Mouse (Mus musculus) lung, postnatal 0 days (tissue): ENCODE measurements around the gene Jak2. TPM values are rescaled to one million over a fixed set of nuclear protein-coding genes. Genes with fewer than 3 reads are reported as not detected.

Experiments
- ATAC-seq: fragments of 200-750 bp; cut with Nextera tagmentation; 2 replicates; pipeline ENCODE4 v1.8.0; 2017; ENCODE audit warnings: moderate library complexity
- DNase-seq: peaks from one replicate; pipeline ENCODE4 v3.0.0-alpha.2; 2016; ENCODE audit warnings: low spot score
- H3K27ac ChIP-seq: fragments of 300-500 bp; sonication (generic); 2 replicates; pipeline ENCODE4 v1.5.1; 2014; ENCODE audit warnings: antibody characterized with exemption, mild to moderate bottlenecking, low read length, mixed read lengths
- H3K27me3 ChIP-seq: fragments of 300-500 bp; sonication (generic); replicated peaks from 2 replicates; pipeline ENCODE4 v1.6.1; 2014; ENCODE audit warnings: low read length, mixed read lengths; ENCODE audit not compliant: insufficient read depth
- H3K36me3 ChIP-seq: fragments of 300-500 bp; sonication (generic); 2 replicates; pipeline ENCODE4 v1.6.1; 2014; ENCODE audit warnings: low read length, mixed read lengths; ENCODE audit not compliant: insufficient read depth
- H3K4me1 ChIP-seq: fragments of 300-500 bp; sonication (generic); 2 replicates; pipeline ENCODE4 v1.6.1; 2014; ENCODE audit warnings: antibody characterized with exemption, low read depth, low read length, mixed read lengths; ENCODE audit not compliant: insufficient read depth
- H3K4me2 ChIP-seq: fragments of 300-500 bp; sonication (generic); replicated peaks from 2 replicates; pipeline ENCODE4 v1.6.1; 2014; ENCODE audit warnings: low read depth, mild to moderate bottlenecking, low read length, moderate library complexity, mixed read lengths
- H3K4me3 ChIP-seq: fragments of 300-500 bp; sonication (generic); 2 replicates; pipeline ENCODE4 v1.5.1; 2014; ENCODE audit warnings: low read depth, low read length
- H3K9ac ChIP-seq: fragments of 300-500 bp; sonication (generic); replicated peaks from 2 replicates; pipeline ENCODE4 v1.6.1; 2014; ENCODE audit warnings: low read depth, mild to moderate bottlenecking
- H3K9me3 ChIP-seq: fragments of 300-500 bp; sonication (generic); 2 replicates; pipeline ENCODE4 v1.6.1; 2016; ENCODE audit warnings: low read length, mixed read lengths
- CTCF ChIP-seq: IDR thresholded peaks from 2 replicates; pipeline ENCODE4 v1.5.1; 2016; ENCODE audit warnings: antibody characterized with exemption, mild to moderate bottlenecking
- EP300 ChIP-seq: IDR thresholded peaks from 2 replicates; pipeline ENCODE4 v1.6.1; 2016; ENCODE audit warnings: antibody characterized with exemption, mild to moderate bottlenecking, control low read depth
- WGBS: fragments of 180-500 bp; shearing (Covaris S2); extraction: QIAGEN DNeasy Blood & Tissue Kit; methylation state at CpG from one replicate; pipeline ENCODE4 v1.1.7; 2014; 5-methylcytosine and 5-hydroxymethylcytosine counted together
- polyA plus RNA-seq: library from polyadenylated mRNA; unstranded; fragments of >200 nt; fragmentation: Nextera tagmentation; extraction: Ambion mirVana; gene quantifications from 2 replicates; pipeline ENCODE4 v1.2.1, GENCODE M21; 2015

The Jak2 gene
- polyA plus RNA-seq, 1 experiment from 2014 or later, result 9.6 TPM

- Histone ChIP-seq H3K4me3 (no peak overlapping the region), H3K4me1 (peaks cover 3% of the 10 kb centered on the region; the same call in 1 of the 2 replicates), H3K9ac (no peak overlapping the region), H3K27ac (no peak overlapping the region), H3K36me3 (no peaks in the 10 kb centered on the region), H3K4me2 (no peak overlapping the region), H3K27me3 (no peaks in the 10 kb centered on the region), H3K9me3 (no peaks in the 10 kb centered on the region)
- DNase-seq (peak; percentile 32), ATAC-seq (no peak)
- peak; percentile 17; the same call in 1 of the 2 replicates for TF ChIP-seq CTCF
- TF ChIP-seq EP300, result no peak
- 48% methylated on average over 6 of the region's 6 CpGs for WGBS
Observed at GRCm38 (mm10) chr19:29270226-29270625, 18.6 kb downstream of the Jak2 start.

- Histone ChIP-seq H3K4me3 (no peak overlapping the region), H3K4me1 (no peaks in the 10 kb centered on the region), H3K9me3 (no peaks in the 10 kb centered on the region), H3K9ac (no peak overlapping the region), H3K4me2 (no peak overlapping the region), H3K27ac (no peak overlapping the region), H3K27me3 (no peaks in the 10 kb centered on the region), H3K36me3 (no peaks in the 10 kb centered on the region)
- ATAC-seq (no peak), DNase-seq (peak; percentile 34)
- TF ChIP-seq EP300, result no peak
- no peak for TF ChIP-seq CTCF
- 77% methylated on average over 12 of the region's 12 CpGs for WGBS
Observed at GRCm38 (mm10) chr19:29271147-29271578, 19.5 kb downstream of the Jak2 start.

GRCm38 (mm10) chr19:29272011-29272809, 20.6 kb downstream of the Jak2 start:
- H3K27ac ChIP-seq, result no peak overlapping the region
- H3K9ac ChIP-seq, result no peak overlapping the region
- peaks cover 2% of the 10 kb centered on the region; the same call in 1 of the 2 replicates for H3K36me3 ChIP-seq
- no peaks in the 10 kb centered on the region for H3K9me3 ChIP-seq
- no peaks in the 10 kb centered on the region for H3K4me1 ChIP-seq
- ATAC-seq (no peak), DNase-seq (no peak)
- WGBS, result 89% methylated on average over 3 of the region's 3 CpGs
- H3K27me3 ChIP-seq, result no peaks in the 10 kb centered on the region
- no peak overlapping the region for H3K4me2 ChIP-seq
- no peak for TF ChIP-seq CTCF
- TF ChIP-seq EP300, result no peak
- H3K4me3 ChIP-seq, result no peak overlapping the region

GRCm38 (mm10) chr19:29276414-29276813, 24.8 kb downstream of the Jak2 start:
- Histone ChIP-seq H3K27ac (no peak overlapping the region), H3K4me3 (no peak overlapping the region), H3K9me3 (no peaks in the 10 kb centered on the region), H3K4me1 (no peaks in the 10 kb centered on the region), H3K4me2 (no peak overlapping the region), H3K27me3 (no peaks in the 10 kb centered on the region), H3K9ac (no peak overlapping the region), H3K36me3 (peaks cover 4% of the 10 kb centered on the region; the same call in 1 of the 2 replicates)
- no peak for TF ChIP-seq CTCF
- DNase-seq, result no peak
- ATAC-seq, result no peak
- WGBS, result 95% methylated on average over 4 of the region's 4 CpGs

- DNase-seq (no peak), ATAC-seq (no peak)
- Histone ChIP-seq H3K9ac (no peak overlapping the region), H3K27ac (no peak overlapping the region), H3K4me2 (no peak overlapping the region), H3K36me3 (peaks cover 8% of the 10 kb centered on the region; the same call in 1 of the 2 replicates), H3K9me3 (no peaks in the 10 kb centered on the region), H3K4me1 (no peaks in the 10 kb centered on the region), H3K4me3 (no peak overlapping the region), H3K27me3 (no peaks in the 10 kb centered on the region)
- TF ChIP-seq EP300 (no peak), CTCF (no peak)
- 83% methylated on average over 6 of the region's 6 CpGs for WGBS
Observed at GRCm38 (mm10) chr19:29278944-29279587, 27.4 kb downstream of the Jak2 start.

GRCm38 (mm10) chr19:29285451-29285869, 33.8 kb downstream of the Jak2 start:
- H3K27me3 ChIP-seq, result no peaks in the 10 kb centered on the region
- ATAC-seq (no peak), DNase-seq (no peak)
- H3K9me3 ChIP-seq, result no peaks in the 10 kb centered on the region
- no peak overlapping the region for H3K9ac ChIP-seq
- TF ChIP-seq EP300 (no peak), CTCF (no peak)
- 59% methylated on average over 7 of the region's 7 CpGs for WGBS
- H3K36me3 ChIP-seq, result peaks cover 16% of the 10 kb centered on the region
- no peak overlapping the region for H3K4me3 ChIP-seq
- no peaks in the 10 kb centered on the region for H3K4me1 ChIP-seq
- no peak overlapping the region for H3K4me2 ChIP-seq
- H3K27ac ChIP-seq, result no peak overlapping the region
